Mouse (Mus musculus): Measurements from ENCODE around the gene Ptpn12. TPM values are rescaled to one million over a fixed set of nuclear protein-coding genes. Genes with fewer than 3 reads are reported as not detected.
"Not testable (repeated sequence)": the region's sequence is repeated elsewhere in the genome, so short reads cannot be mapped to it uniquely, and the experiment has no call there.

Gene Ptpn12
- total RNA-seq, 2 experiments from 2014 or later = 31.1 to 36.7 TPM

DNA sequence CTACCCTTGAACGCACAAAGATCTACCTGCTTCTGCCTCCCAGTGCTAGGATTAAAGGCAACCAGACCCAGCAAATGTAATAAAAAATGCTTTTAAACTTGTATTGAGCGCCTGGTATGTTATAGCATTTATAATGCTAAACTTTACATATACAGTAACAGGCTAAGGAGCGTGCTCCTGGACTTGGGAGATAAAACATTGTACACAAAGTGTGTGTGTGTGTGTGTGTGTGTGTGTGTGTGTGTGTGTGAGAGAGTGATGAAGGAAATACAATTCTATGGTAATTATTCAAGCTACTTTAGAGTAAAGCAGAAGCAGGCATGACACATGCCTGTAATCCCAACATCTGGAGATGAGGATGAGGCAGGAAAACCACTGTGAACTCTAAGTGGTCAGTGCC is 99.4 kb downstream of the Ptpn12 start, which contains the start of gene Rsbn1l:
Gene Rsbn1l (minus strand): TSS at position 101 of the 400 bp plus-strand sequence.
- ATAC-seq (replicated peaks; ENCODE audit: low FRiP score, poor library complexity, severe bottlenecking) = no peak

DNA sequence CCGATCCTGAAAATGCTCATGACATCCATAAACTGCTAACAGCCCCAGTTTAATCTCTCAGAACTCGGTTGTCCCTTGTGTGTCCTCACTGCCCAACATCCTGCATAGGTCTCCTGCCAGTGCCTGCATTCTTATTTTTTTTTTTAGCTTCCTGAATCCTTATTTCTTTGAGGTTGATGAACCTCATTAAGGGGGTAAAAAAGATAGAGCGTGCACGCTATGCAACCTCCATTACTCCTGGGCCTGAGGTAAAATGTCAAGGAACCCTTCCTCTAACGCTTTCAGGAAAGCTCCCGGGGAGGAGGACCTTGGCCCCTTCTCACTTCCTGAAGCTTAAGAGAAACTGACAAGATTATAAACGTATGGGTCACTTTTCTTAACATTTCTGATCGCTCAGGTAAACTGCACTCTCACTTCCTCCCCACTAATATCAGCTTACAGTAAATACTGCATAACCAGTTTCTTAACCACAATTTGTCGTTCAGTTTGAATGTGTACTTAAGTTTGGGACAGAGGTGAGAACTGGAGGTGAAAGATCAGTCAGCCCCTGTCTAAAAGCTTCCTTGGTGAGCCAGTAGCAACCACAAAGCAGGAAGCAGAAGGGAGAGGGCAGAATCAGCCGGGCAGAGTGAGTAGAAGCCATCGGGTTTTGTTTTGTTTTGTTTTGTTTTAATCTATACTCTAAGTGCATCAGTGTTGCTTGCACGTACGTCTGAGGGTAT is 100.4 kb downstream of the Ptpn12 start:
- ATAC-seq (replicated peaks; ENCODE audit: low FRiP score, poor library complexity, severe bottlenecking) = no peak

DNA sequence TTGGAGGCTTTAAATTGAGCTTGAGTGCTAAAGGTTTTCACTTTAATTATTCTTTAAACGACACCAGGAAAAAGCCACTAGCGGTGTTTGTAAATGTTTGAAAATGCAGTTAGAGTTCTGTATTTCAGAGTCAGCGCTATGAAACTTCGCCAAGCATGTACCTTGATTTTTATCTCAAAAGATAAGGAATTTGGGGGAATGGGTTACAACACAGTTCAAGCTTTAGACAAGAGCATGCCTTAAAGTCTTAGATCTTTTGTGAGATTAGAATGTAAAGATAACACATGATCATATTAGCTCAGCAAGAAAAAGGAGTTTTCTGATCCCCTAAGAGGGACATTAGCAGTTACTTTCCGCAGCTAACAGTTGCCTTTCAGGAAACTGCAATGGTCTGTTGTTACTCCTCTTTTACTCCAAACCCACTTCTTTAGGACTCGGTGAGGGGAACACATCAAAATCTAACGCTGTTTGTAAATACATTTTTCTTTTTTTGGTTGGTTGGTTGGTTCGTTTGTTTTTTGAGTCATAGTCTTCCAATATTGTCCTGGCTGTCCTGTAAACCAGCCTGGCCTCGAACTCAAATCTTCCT is 103.3 kb downstream of the Ptpn12 start:
- ATAC-seq (replicated peaks; ENCODE audit: low FRiP score, poor library complexity, severe bottlenecking) = no peak

DNA sequence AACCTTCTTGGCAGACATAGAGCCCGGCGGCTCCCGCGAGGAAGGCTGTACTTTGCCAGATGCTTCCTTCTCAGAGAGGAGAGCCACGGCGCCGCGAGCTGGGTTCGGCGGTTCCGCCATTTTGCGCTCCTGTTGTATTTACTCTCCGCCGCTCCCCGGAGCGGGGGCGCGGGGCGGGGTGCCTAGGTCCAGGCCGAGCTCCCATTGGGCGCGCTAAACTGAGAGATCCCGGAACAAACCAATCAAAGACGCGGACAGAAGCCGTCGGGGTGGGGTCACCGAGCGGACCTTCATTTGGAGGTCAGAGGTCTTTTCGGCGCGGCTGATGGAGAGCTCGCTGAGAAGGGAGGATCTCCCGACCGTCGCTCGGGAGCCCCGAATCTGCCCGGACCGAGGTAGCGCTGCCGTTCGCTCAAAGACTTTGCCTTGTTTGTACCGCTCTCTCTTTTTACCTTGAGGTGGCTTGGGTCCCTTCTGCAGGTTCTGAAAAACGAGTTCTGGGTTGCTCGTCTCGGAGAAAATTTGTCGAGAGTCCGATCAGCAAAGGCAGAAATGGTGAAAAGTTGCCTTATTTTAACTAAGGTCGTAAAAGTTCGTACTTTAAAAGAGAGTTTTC is 103.9 kb downstream of the Ptpn12 start:
- peak; percentile 94 for ATAC-seq (replicated peaks; ENCODE audit: low FRiP score, poor library complexity, severe bottlenecking)

DNA sequence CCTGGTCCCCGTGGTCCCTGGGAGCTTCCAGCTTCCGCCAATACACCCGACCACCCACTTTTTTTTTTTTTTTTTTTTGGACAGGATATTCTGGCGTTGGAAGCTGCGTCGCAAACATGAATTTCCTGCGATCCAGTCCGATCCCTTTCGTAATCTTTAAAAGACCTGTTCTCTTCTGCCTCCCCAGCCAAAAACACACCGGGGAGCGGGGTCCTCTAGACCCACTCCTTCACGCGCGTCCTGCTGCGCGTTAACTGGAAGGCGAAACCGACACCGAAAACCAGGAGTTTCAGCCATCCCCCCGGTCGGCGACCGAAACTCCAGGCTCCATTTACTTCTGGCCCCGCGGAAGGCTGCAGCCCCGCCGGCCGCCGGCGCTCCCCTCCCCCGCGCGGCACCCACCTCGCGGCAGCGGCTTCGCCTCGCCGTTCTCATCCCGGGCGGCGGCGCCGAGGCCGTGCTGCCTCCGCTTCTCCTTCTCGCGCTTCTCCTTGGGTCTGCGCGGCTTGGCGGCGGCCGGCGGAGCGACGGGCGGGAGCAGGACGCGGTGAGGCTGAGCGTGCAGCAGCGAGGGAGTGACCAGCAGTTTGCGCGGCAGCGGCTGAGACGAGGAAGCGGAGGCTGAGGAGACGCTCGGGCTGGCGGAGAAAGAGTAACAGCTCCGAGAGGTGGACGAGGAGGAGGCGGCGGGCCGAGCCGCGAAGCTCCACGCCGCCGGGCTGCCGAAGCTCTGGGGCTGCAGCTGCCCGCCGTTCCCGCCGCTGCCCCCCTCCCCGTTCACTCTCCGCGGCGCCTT is 104.7 kb downstream of the Ptpn12 start:
- ATAC-seq (replicated peaks; ENCODE audit: low FRiP score, poor library complexity, severe bottlenecking) = peak; percentile 51

DNA sequence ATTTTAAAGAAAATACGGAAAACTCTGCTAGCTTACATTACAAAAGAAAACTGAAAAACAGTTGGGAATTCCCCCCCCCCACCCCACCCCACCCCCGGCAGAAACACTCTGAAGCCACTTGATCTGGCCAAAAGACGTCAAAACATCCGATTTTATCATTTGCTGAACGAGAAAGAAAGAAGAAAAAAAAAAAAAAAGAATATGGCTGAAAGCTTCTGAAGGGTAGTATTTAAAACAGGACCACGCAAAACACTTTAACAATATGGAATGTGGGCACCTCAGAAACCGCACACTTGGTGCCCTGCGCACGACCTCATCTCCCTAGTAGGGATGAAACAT is 105.2 kb downstream of the Ptpn12 start:
- no peak for ATAC-seq (replicated peaks; ENCODE audit: low FRiP score, poor library complexity, severe bottlenecking)

DNA sequence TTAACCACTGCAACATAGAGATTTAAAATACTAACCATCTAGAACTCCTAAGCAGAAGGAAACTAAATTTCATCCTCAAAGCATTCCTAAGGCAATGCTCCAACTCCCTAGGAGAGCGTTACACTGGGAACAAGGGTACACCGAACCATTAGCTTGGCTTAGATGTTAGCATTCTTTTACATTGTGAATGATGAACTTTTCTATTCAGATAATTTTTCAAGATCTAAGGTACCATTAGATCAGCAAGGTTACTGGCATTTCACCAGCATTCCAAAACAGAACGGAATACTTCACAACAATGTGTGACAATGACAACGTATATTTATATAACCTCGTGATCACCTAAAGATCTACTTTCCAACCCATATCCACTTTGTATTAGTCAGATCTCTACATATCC is 105.6 kb downstream of the Ptpn12 start:
- ATAC-seq (replicated peaks; ENCODE audit: low FRiP score, poor library complexity, severe bottlenecking) = no peak

DNA sequence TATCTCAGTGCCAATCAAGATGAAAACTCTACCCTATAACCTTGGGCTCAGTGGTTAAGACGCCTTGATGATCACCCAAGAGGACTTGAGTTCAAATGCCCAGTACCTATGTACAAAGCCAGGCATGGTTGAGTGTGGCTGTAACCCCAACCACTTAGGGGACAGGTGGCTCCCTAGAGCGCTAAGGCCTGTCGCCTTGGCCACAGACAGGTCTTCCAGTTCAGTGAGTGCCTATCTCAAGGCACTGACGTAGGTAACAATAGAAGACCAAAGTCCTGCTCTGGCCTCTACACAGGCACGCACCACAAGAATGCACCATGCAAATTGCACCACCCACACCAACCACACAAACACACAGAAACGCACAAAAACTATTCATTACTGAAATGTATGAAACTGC is 108.8 kb downstream of the Ptpn12 start:
- no peak for ATAC-seq (replicated peaks; ENCODE audit: low FRiP score, poor library complexity, severe bottlenecking)

DNA sequence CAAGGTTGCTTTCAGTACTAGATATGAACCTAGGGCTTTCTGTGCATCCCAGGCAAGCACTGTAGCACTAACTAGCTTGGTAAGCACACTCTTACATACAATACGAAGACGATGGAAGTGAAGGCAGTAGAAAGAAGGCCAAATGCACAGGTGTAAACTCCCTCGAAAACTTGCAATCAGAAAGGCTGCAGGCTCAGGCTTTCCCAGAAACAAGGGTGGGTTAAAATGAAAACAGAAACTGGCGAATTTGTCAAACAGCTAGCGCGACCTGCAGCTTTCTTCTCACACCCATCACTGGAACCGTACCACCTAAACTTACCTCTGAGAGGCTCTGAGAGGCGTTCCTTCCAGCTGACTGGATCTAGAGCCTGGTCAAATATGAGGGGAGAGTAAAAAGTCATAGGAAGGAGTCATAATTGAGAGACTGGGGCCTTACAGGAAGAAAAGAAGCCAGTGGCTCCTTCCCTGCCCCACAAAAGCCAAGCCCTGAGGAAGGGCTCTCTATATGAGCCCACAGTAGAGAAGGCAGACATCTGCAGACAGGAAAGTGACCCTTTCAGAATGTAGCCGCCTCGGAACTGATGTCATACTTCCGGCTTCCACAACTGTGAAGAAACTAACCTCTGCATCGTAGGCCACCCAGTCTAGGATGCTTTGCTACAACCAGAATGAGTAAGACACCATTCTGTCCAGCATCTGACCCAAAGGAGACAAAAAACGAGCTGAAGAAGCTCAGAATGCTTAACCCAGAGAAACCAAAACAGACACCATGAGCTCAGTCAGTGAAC is 110.6 kb downstream of the Ptpn12 start:
- 0 out of 2 replicates have a peak, but pooled peaks have one; percentile 53 for ATAC-seq (replicated peaks; ENCODE audit: low FRiP score, poor library complexity, severe bottlenecking)

DNA sequence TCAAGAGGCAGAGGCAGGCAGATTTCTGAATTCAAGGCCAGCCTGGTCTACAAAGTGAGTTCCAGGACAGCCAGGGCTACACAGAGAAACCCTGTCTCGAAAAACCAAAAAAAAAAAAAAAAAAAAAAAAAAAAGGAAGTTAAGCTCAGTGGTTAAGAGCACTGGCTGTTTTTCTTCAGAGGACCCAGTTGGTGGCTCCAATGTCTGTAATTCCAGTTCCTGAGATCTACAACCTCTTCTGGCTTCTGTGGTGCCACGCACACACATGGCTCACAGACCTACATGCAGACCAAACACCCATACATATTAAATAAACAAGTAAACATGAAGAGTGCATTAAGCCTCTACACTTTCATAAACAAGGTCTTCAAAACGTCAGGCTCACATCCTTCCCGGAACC is 111.9 kb downstream of the Ptpn12 start:
- ATAC-seq (replicated peaks; ENCODE audit: low FRiP score, poor library complexity, severe bottlenecking) = not testable (repeated sequence)

DNA sequence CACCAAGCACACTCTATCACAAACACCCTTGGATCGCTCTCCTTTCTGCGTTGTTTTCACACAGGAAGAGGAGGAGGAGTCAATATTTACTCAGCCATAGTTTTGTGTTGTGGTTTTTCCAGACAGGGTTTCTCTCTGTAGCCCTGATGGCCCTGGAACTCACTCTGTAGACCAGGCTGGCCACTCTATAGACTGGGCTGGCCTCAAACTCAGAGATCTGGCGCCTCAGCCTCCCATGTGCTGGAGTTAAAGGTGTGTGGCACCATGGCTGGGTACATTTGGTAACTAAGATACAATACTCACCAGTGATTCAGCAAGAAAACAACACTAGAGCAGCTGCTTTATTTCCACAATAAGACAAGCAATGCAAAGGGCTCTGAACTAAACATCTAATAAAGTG is 113.2 kb downstream of the Ptpn12 start:
- ATAC-seq (replicated peaks; ENCODE audit: low FRiP score, poor library complexity, severe bottlenecking) = peak; percentile 37; the same call in 1 of the 2 replicates

DNA sequence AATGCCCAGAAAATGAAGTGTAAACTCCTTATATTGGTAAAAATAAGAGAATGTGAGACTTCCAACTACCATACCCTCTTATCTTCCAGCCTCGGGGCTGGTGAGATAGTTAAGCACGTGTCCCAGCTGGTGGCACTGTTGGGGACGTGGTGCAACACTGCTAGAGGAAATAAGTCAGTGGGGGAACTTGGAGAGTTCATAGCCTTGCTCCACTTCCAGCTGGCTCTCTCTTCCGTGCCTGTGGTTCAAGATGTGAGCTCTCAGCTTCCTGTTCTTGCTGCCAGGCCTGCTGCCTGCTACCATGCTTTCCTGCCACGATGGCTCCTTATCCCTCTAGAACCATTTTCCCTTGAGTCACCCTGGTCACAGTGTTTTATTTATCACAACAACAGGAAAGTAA is 114.5 kb downstream of the Ptpn12 start:
- peak; percentile 63 for ATAC-seq (replicated peaks; ENCODE audit: low FRiP score, poor library complexity, severe bottlenecking)

DNA sequence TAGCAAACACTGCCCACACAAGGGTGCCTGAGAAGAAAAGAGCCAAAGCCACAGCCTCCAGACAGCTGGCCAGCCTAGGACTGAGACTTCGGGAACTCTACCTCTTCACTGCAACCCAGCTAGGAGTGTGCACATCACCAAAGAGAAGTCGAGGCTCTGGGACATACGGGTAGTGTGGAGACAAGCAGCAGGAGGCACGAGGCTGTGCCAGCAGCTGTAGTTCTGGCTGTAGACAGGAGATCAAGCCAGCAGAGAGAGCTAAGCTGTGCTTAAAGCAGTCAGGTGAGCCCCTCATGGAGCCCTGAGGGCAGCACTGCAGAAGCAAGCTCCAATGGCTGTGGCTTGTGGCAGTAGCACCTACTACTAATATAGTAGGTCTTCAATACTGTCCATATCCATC is 115.0 kb downstream of the Ptpn12 start:
- ATAC-seq (replicated peaks; ENCODE audit: low FRiP score, poor library complexity, severe bottlenecking) = no peak

DNA sequence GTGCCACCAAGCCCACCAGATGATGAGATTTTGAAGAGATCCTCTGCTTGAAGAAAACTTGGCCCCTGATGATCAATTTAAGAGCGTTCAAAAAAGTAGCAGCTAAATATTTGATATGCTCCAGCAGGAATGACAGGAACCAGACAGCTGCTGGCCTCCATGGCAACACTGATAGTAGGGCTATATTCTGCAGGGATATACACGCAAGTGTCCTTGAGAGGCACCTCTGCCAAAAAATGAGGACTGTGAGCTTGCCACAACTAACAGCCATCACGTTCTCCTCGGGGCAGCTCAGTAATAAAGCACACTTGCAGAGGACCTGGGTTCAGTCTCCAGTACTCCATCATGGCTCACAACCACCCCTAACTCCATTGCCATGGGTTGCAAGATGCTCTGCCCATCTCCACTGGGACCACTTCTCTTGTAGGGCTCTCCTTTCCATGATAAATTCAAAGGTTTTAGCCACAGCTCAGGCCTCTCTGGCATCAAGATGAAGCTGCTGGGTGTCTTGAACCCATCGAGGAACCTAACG is 115.6 kb downstream of the Ptpn12 start:
- no peak for ATAC-seq (replicated peaks; ENCODE audit: low FRiP score, poor library complexity, severe bottlenecking)

DNA sequence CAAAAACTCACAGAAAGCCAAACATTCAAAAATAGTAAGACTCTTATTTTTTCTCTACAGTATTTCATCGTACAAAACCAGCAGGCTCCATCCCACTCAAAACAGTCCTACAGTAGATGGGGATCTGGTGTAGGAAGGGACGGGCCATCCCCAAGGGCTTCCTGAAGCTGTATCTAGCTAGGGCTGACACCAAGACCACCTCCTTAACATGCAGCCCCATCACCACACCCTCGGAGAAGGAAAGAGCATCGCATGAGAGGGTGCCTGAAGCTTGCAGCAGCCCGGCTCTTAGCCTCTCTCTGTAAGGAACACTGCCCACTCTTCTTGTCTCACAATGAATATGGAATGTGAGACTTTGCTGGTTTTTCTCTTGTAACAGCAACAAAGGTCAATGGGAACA is 117.2 kb downstream of the Ptpn12 start:
- ATAC-seq (replicated peaks; ENCODE audit: low FRiP score, poor library complexity, severe bottlenecking) = no peak

Other genes with a start within 250 kb of the Ptpn12 start
- 5.8 and 6.5 TPM in 2 replicates for gene Phtf2, start 173.8 kb downstream of the Ptpn12 start, total RNA-seq (2015; ENCODE audit: low replicate concordance)
- 5.7 and 6.4 TPM in 2 replicates for gene Phtf2, start 173.8 kb downstream of the Ptpn12 start, total RNA-seq (2017; ENCODE audit: low replicate concordance)
- 16.1 and 37.8 TPM in 2 replicates for gene Tmem60, start 173.7 kb downstream of the Ptpn12 start, total RNA-seq (2015; ENCODE audit: low replicate concordance)
- gene Tmem60, start 173.7 kb downstream of the Ptpn12 start, total RNA-seq (2017; ENCODE audit: low replicate concordance) = 2.8 and 7.0 TPM in 2 replicates
- 22.5 and 27.6 TPM in 2 replicates for gene Rsbn1l, start 99.5 kb downstream of the Ptpn12 start, total RNA-seq (2015; ENCODE audit: low replicate concordance)
- 28.9 and 43.9 TPM in 2 replicates for gene Rsbn1l, start 99.5 kb downstream of the Ptpn12 start, total RNA-seq (2017; ENCODE audit: low replicate concordance)
- 9.0 and 19.2 TPM in 2 replicates for gene Gsap, start 130.3 kb upstream of the Ptpn12 start, total RNA-seq (2015; ENCODE audit: low replicate concordance)
- 2.8 and 4.1 TPM in 2 replicates for gene Gsap, start 130.3 kb upstream of the Ptpn12 start, total RNA-seq (2017; ENCODE audit: low replicate concordance)

Data from erythroblast, adult 5-6 weeks (primary cell).